Comparison of ENCODE assay signal across 9 mouse cellular contexts in genomic region chr9:106242813-106243488, GRCm38 (mm10). TPM values are rescaled to one million over a fixed set of nuclear protein-coding genes. Genes with fewer than 3 reads are reported as not detected.
DNase-seq lines count a peak whose midpoint lies in the region; ATAC-seq lines count a peak whose summit lies in the region.
"Had no signal": no experiment of that assay in that cellular context is flagged by ENCODE, and none has a peak within 500 bp of the region (broad histone marks: within the 10 kb centered on the region; RNA-seq: fewer than 3 reads in every experiment).

No protein-coding gene starts in this region.

- no peak for DNase-seq in hindbrain, embryonic 14.5 days (ENCODE audit: low spot score)
- DNase-seq in cerebellum, adult 8-10 months, result peak; percentile 81
- DNase-seq in heart, postnatal 4 days, result peak; percentile 56
- peak; percentile 59 for DNase-seq in lung, postnatal 14 days
- DNase-seq in thymus, postnatal 0 days (ENCODE audit: low spot score), result no peak
- DNase-seq in layer of hippocampus, postnatal 14 days (ENCODE audit: low spot score in 2 of 2), result no peak

- no peak for ATAC-seq in hindbrain, embryonic 15.5 days (ENCODE audit: low FRiP score, low read depth)
- ATAC-seq in hindbrain, embryonic 14.5 days (ENCODE audit: low FRiP score), result no peak
- ATAC-seq in forebrain, embryonic 16.5 days, result no peak

- no peaks in the 10 kb centered on the region for H3K27me3 ChIP-seq in hindbrain, embryonic 15.5 days
- no peaks in the 10 kb centered on the region for H3K27me3 ChIP-seq in hindbrain, embryonic 14.5 days (ENCODE audit: control insufficient read depth, insufficient read depth, low read length)
- no peaks in the 10 kb centered on the region for H3K27me3 ChIP-seq in forebrain, embryonic 16.5 days (replicated peaks; ENCODE audit: control insufficient read depth, insufficient read depth, low read length)

- peak overlapping the region; percentile 44; the same call in 1 of the 2 replicates for H3K27ac ChIP-seq in hindbrain, embryonic 15.5 days (replicated peaks)
- H3K27ac ChIP-seq in hindbrain, embryonic 14.5 days, result no peak overlapping the region
- no peak overlapping the region for H3K27ac ChIP-seq in forebrain, embryonic 16.5 days (ENCODE audit: low read length)

- H3K4me1 ChIP-seq in hindbrain, embryonic 15.5 days (replicated peaks), result peaks cover 16% of the 10 kb centered on the region
- H3K4me1 ChIP-seq in hindbrain, embryonic 14.5 days (replicated peaks; ENCODE audit: control insufficient read depth, insufficient read depth, low read length), result peaks cover 15% of the 10 kb centered on the region
- peaks cover 14% of the 10 kb centered on the region for H3K4me1 ChIP-seq in forebrain, embryonic 16.5 days (replicated peaks; ENCODE audit: control insufficient read depth, insufficient read depth, low read length)

- H3K9ac ChIP-seq in hindbrain, embryonic 15.5 days, result no peak overlapping the region
- H3K9ac ChIP-seq in hindbrain, embryonic 14.5 days, result no peak overlapping the region
- no peak overlapping the region for H3K9ac ChIP-seq in forebrain, embryonic 16.5 days (replicated peaks; ENCODE audit: low read depth, low read length)

- 77% methylated on average over 19 of the region's 19 CpGs for WGBS in hindbrain, embryonic 15.5 days
- WGBS in hindbrain, embryonic 14.5 days, result 81% methylated on average over 19 of the region's 19 CpGs
- WGBS in forebrain, embryonic 16.5 days, result 86% methylated on average over 19 of the region's 19 CpGs

- H3K36me3 ChIP-seq in hindbrain, embryonic 15.5 days, result peaks cover 51% of the 10 kb centered on the region
- peaks cover 57% of the 10 kb centered on the region for H3K36me3 ChIP-seq in hindbrain, embryonic 14.5 days (replicated peaks; ENCODE audit: control insufficient read depth, insufficient read depth)
- peaks cover 27% of the 10 kb centered on the region for H3K36me3 ChIP-seq in forebrain, embryonic 16.5 days (ENCODE audit: control insufficient read depth, insufficient read depth)

- H3K4me3 ChIP-seq in hindbrain, embryonic 15.5 days, result no peak overlapping the region
- H3K4me3 ChIP-seq in hindbrain, embryonic 14.5 days (replicated peaks; ENCODE audit: low read length), result no peak overlapping the region
- H3K4me3 ChIP-seq in forebrain, embryonic 16.5 days (replicated peaks; ENCODE audit: low read length), result no peak overlapping the region

- no peak overlapping the region for H3K4me2 ChIP-seq in hindbrain, embryonic 15.5 days
- H3K4me2 ChIP-seq in hindbrain, embryonic 14.5 days (replicated peaks), result no peak overlapping the region
- no peak overlapping the region for H3K4me2 ChIP-seq in forebrain, embryonic 16.5 days (ENCODE audit: low read length)

- no peaks in the 10 kb centered on the region for H3K9me3 ChIP-seq in hindbrain, embryonic 15.5 days
- no peaks in the 10 kb centered on the region for H3K9me3 ChIP-seq in hindbrain, embryonic 14.5 days (ENCODE audit: control insufficient read depth, low read length)
- H3K9me3 ChIP-seq in forebrain, embryonic 16.5 days (ENCODE audit: control insufficient read depth, low read length), result no peaks in the 10 kb centered on the region
- H3K9me3 ChIP-seq: G1E had no signal

RNA-seq across cellular contexts. Expression of gene Alas1, which starts 5.5 kb away (rescaled TPM):
- 101 and 104 TPM in 2 replicates for polyA plus RNA-seq in hindbrain, embryonic 15.5 days (2015; fragmentation: Nextera tagmentation; extraction: Ambion mirVana)
- 99.0 and 99.7 TPM in 2 replicates for polyA plus RNA-seq in hindbrain, embryonic 14.5 days (2014; fragmentation: Nextera tagmentation; extraction: Ambion mirVana)
- total RNA-seq in heart, postnatal 4 days (2021), result 100 to 1,000 TPM; 404 to 423 TPM
- 80.1 and 93.8 TPM in 2 replicates for polyA plus RNA-seq in thymus, postnatal 0 days (2015; fragmentation: Nextera tagmentation; extraction: Ambion mirVana)
- 101 and 109 TPM in 2 replicates for polyA plus RNA-seq in forebrain, embryonic 16.5 days (2015; fragmentation: Nextera tagmentation; extraction: Ambion mirVana)
- 100 to 1,000 TPM; 153 to 174 TPM for total RNA-seq in layer of hippocampus, postnatal 14 days (2021)

RNA-seq across cellular contexts. Expression of gene Tlr9, which starts 20.6 kb away (rescaled TPM):
- 0.09 and 0.10 TPM in 2 replicates for polyA plus RNA-seq in hindbrain, embryonic 15.5 days (2015; fragmentation: Nextera tagmentation; extraction: Ambion mirVana)
- 0.12 TPM in 1 of 2 replicates, not detected in the other for polyA plus RNA-seq in hindbrain, embryonic 14.5 days (2014; fragmentation: Nextera tagmentation; extraction: Ambion mirVana)
- total RNA-seq in heart, postnatal 4 days (2021), result under 1 TPM; 0.43 TPM
- polyA plus RNA-seq in thymus, postnatal 0 days (2015; fragmentation: Nextera tagmentation; extraction: Ambion mirVana), result 0.12 and 0.30 TPM in 2 replicates
- not detected in 2 replicates for polyA plus RNA-seq in forebrain, embryonic 16.5 days (2015; fragmentation: Nextera tagmentation; extraction: Ambion mirVana)
- total RNA-seq in layer of hippocampus, postnatal 14 days (2021), result 1 to 10 TPM; 1.2 to 1.6 TPM
- polyA plus RNA-seq: G1E had no signal

RNA-seq across cellular contexts. Expression of gene Poc1a, which starts 37.9 kb away (rescaled TPM):
- 8.8 and 9.3 TPM in 2 replicates for polyA plus RNA-seq in hindbrain, embryonic 15.5 days (2015; fragmentation: Nextera tagmentation; extraction: Ambion mirVana)
- 6.3 and 7.3 TPM in 2 replicates for polyA plus RNA-seq in hindbrain, embryonic 14.5 days (2014; fragmentation: Nextera tagmentation; extraction: Ambion mirVana)
- 10 to 100 TPM; 17.0 to 19.3 TPM for total RNA-seq in heart, postnatal 4 days (2021)
- polyA plus RNA-seq in thymus, postnatal 0 days (2015; fragmentation: Nextera tagmentation; extraction: Ambion mirVana), result 35.6 and 37.2 TPM in 2 replicates
- polyA plus RNA-seq in forebrain, embryonic 16.5 days (2015; fragmentation: Nextera tagmentation; extraction: Ambion mirVana), result 10.5 and 11.6 TPM in 2 replicates
- total RNA-seq in layer of hippocampus, postnatal 14 days (2021), result 10 to 100 TPM in 1 of 2 experiments, 1 to 10 TPM in 1; 8.5 to 12.0 TPM

RNA-seq across cellular contexts. Expression of gene Twf2, which starts 40.0 kb away (rescaled TPM):
- 50.5 and 52.0 TPM in 2 replicates for polyA plus RNA-seq in hindbrain, embryonic 15.5 days (2015; fragmentation: Nextera tagmentation; extraction: Ambion mirVana)
- 49.6 and 52.9 TPM in 2 replicates for polyA plus RNA-seq in hindbrain, embryonic 14.5 days (2014; fragmentation: Nextera tagmentation; extraction: Ambion mirVana)
- 10 to 100 TPM; 62.1 to 63.6 TPM for total RNA-seq in heart, postnatal 4 days (2021)
- polyA plus RNA-seq in thymus, postnatal 0 days (2015; fragmentation: Nextera tagmentation; extraction: Ambion mirVana), result 138 and 141 TPM in 2 replicates
- polyA plus RNA-seq in forebrain, embryonic 16.5 days (2015; fragmentation: Nextera tagmentation; extraction: Ambion mirVana), result 56.6 and 58.7 TPM in 2 replicates
- 10 to 100 TPM; 49.2 to 49.7 TPM for total RNA-seq in layer of hippocampus, postnatal 14 days (2021)

RNA-seq across cellular contexts. Expression of gene Ppm1m, which starts 43.4 kb away (rescaled TPM):
- 17.6 and 21.2 TPM in 2 replicates for polyA plus RNA-seq in hindbrain, embryonic 15.5 days (2015; fragmentation: Nextera tagmentation; extraction: Ambion mirVana)
- 13.0 and 13.4 TPM in 2 replicates for polyA plus RNA-seq in hindbrain, embryonic 14.5 days (2014; fragmentation: Nextera tagmentation; extraction: Ambion mirVana)
- total RNA-seq in heart, postnatal 4 days (2021), result 10 to 100 TPM; 14.0 to 14.8 TPM
- 21.0 and 21.4 TPM in 2 replicates for polyA plus RNA-seq in thymus, postnatal 0 days (2015; fragmentation: Nextera tagmentation; extraction: Ambion mirVana)
- 14.0 and 14.7 TPM in 2 replicates for polyA plus RNA-seq in forebrain, embryonic 16.5 days (2015; fragmentation: Nextera tagmentation; extraction: Ambion mirVana)
- total RNA-seq in layer of hippocampus, postnatal 14 days (2021), result 10 to 100 TPM; 15.4 to 15.8 TPM

Comparison
In these comparisons a context has a peak if more than half of its experiments do, and no peak if none do; other contexts are left out.
1. DNase-seq: peak in cerebellum, adult 8-10 months (single experiment), heart, postnatal 4 days (single experiment) and lung, postnatal 14 days (single experiment); none in hindbrain, embryonic 14.5 days (single experiment), thymus, postnatal 0 days (single experiment) and layer of hippocampus, postnatal 14 days (0 of 2).